Mouse (Mus musculus): ENCODE results near the gene Prkar2b.

Prkar2b gene

GRCm38 (mm10) chr12:32061090-32061930 lies at the start of gene Prkar2b:
Prkar2b (minus strand) TSS chr12:32061296.
- peak; percentile 82 for DNase-seq (ENCODE audit: low spot score)

GRCm38 (mm10) chr12:32109201-32109600 lies 48.1 kb upstream of the Prkar2b start:
- DNase-seq (ENCODE audit: low spot score) = no peak

- no peak for DNase-seq (ENCODE audit: low spot score)
These were observed 43.9 kb upstream of the Prkar2b start for GRCm38 (mm10) chr12:32104955-32105521.

GRCm38 (mm10) chr12:32104451-32104862 lies 43.4 kb upstream of the Prkar2b start:
- no peak for DNase-seq (ENCODE audit: low spot score)

- DNase-seq (ENCODE audit: low spot score) = no peak
These were observed 40.2 kb upstream of the Prkar2b start for GRCm38 (mm10) chr12:32101306-32101705.

- DNase-seq (ENCODE audit: low spot score) = no peak
These were observed 38.6 kb upstream of the Prkar2b start for GRCm38 (mm10) chr12:32099686-32100206.

GRCm38 (mm10) chr12:32098596-32098995 lies 37.5 kb upstream of the Prkar2b start:
- DNase-seq (ENCODE audit: low spot score) = no peak

GRCm38 (mm10) chr12:32097107-32097506 lies 36.0 kb upstream of the Prkar2b start:
- no peak for DNase-seq (ENCODE audit: low spot score)

- no peak for DNase-seq (ENCODE audit: low spot score)
These were observed 34.1 kb upstream of the Prkar2b start for GRCm38 (mm10) chr12:32095164-32095563.

GRCm38 (mm10) chr12:32092452-32092851 lies 31.4 kb upstream of the Prkar2b start:
- no peak for DNase-seq (ENCODE audit: low spot score)

GRCm38 (mm10) chr12:32088566-32088965 lies 27.5 kb upstream of the Prkar2b start:
- no peak for DNase-seq (ENCODE audit: low spot score)

GRCm38 (mm10) chr12:32087339-32087738 lies 26.2 kb upstream of the Prkar2b start:
- DNase-seq (ENCODE audit: low spot score) = no peak

- DNase-seq (ENCODE audit: low spot score) = no peak
These were observed 25.8 kb upstream of the Prkar2b start for GRCm38 (mm10) chr12:32086874-32087273.

- DNase-seq (ENCODE audit: low spot score) = no peak
These were observed 24.8 kb upstream of the Prkar2b start for GRCm38 (mm10) chr12:32085856-32086255.

GRCm38 (mm10) chr12:32085189-32085588 lies 24.1 kb upstream of the Prkar2b start:
- DNase-seq (ENCODE audit: low spot score) = no peak

GRCm38 (mm10) chr12:32084601-32085000 lies 23.5 kb upstream of the Prkar2b start:
- DNase-seq (ENCODE audit: low spot score) = no peak

GRCm38 (mm10) chr12:32080692-32081091 lies 19.6 kb upstream of the Prkar2b start:
- DNase-seq (ENCODE audit: low spot score) = no peak

GRCm38 (mm10) chr12:32077403-32077802 lies 16.3 kb upstream of the Prkar2b start:
- DNase-seq (ENCODE audit: low spot score) = no peak

- no peak for DNase-seq (ENCODE audit: low spot score)
These were observed 15.0 kb upstream of the Prkar2b start for GRCm38 (mm10) chr12:32075831-32076715.

- DNase-seq (ENCODE audit: low spot score) = no peak
These were observed 13.2 kb upstream of the Prkar2b start for GRCm38 (mm10) chr12:32074271-32074670.

GRCm38 (mm10) chr12:32066004-32066403 lies 4.9 kb upstream of the Prkar2b start:
- DNase-seq (ENCODE audit: low spot score) = no peak
